Mouse (Mus musculus) left cerebral cortex, adult 9 months (tissue): ENCODE data around the gene Olfr283.
"Not testable (repeated sequence)": the region's sequence is repeated elsewhere in the genome, so short reads cannot be mapped to it uniquely, and the experiment has no call there.

Experiments
- DNase-seq, 2 experiments: peaks; one replicate each; pipeline ENCODE4 v3.0.0; 2022; ENCODE audit warnings: low spot score in 2 of 2

The Olfr283 gene

DNA sequence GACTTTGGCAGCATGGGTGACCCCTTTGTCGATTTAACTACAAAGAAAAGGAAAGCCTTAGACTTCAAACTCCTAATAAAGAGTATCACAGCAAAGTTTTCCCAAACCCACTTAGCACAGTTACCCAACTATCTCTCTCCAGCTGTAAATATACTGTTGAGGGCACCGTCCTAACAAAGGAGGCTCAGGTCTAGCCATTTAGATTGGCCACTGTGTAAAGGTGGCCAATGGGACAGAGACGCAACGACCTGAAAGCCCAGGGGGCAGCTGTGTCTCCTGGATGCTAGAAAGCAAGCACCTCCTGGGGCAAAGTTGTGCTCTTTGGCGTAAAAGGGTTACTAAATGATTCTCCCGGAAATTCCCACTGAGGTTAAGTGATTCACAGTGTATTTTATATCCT is at the start of gene Olfr283:
TSS of gene Olfr283 (minus strand) at position 101 of the 400 bp plus-strand sequence.
- no peak for DNase-seq

- no peak for DNase-seq
These were observed 44.4 kb upstream of the Olfr283 start for GRCm38 (mm10) chr15:98425188-98425587.

DNA sequence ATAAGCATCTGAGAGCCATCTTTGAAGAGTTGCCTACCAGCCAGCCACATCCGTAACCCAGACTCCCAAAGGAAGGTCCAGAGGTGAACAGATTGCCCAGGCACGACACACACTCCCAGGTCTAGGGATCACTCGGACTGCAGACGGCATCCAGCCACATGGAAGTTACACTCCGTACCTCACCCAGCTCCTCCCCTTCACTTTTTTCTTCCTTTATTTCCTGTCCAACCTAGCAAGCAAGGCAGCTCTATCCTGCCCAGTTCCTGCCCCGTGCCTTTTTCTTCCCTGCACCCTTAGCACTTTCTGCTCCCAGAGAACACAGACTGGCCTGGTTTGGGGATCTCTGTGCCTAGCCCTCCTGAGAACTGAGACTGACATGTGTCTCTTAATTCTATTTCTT is 44.0 kb upstream of the Olfr283 start:
- no peak for DNase-seq

- DNase-seq: no peak
These were observed 43.6 kb upstream of the Olfr283 start for GRCm38 (mm10) chr15:98424326-98424725.

DNA sequence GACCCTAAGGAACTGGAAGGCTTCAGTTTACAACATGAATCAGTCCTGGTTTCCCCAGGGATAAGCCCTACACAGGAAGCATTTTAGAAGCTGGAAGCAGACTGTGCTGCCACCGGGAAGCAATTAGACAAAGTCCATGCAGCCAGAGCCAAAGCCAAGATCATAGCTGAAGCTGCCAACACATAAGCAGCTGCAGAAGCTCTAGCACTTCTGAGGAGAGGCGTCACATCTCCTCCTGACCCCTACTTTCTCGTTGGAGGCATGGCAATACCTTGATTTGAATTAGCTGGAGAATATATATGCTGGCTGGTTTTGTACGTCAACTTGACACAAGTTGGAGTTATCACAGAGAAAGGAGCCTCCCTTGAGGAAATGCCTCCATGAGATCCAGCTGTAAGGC is 40.2 kb upstream of the Olfr283 start:
- no peak for DNase-seq

- no peak for DNase-seq
These were observed 37.4 kb upstream of the Olfr283 start for GRCm38 (mm10) chr15:98418096-98418495.

DNA sequence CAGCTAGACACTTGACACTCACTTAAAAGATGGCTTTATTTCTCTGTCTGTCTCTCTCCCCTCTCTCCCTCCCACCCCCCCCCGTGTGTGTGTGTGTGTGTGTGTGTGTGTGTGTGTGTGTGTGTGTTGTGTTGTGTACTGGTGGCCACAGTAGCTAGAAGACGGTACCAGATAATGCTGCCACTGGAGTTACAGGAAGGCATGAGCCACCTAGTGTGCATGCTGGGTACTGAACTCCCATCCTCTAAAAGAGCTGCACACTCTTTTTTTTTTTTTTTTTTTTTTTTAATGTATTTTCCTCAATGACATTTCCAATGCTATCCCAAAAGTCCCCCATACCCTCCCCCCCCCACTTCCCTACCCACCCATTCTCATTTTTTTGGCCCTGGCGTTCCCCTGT is 36.5 kb upstream of the Olfr283 start:
- DNase-seq: not testable (repeated sequence)

- DNase-seq: not testable (repeated sequence)
These were observed 36.1 kb upstream of the Olfr283 start for GRCm38 (mm10) chr15:98416802-98417201.

GRCm38 (mm10) chr15:98415996-98416395 is 35.2 kb upstream of the Olfr283 start:
- no peak for DNase-seq

GRCm38 (mm10) chr15:98410249-98410648 is 29.5 kb upstream of the Olfr283 start:
- DNase-seq: no peak

GRCm38 (mm10) chr15:98409635-98410034 is 28.9 kb upstream of the Olfr283 start:
- no peak for DNase-seq

DNA sequence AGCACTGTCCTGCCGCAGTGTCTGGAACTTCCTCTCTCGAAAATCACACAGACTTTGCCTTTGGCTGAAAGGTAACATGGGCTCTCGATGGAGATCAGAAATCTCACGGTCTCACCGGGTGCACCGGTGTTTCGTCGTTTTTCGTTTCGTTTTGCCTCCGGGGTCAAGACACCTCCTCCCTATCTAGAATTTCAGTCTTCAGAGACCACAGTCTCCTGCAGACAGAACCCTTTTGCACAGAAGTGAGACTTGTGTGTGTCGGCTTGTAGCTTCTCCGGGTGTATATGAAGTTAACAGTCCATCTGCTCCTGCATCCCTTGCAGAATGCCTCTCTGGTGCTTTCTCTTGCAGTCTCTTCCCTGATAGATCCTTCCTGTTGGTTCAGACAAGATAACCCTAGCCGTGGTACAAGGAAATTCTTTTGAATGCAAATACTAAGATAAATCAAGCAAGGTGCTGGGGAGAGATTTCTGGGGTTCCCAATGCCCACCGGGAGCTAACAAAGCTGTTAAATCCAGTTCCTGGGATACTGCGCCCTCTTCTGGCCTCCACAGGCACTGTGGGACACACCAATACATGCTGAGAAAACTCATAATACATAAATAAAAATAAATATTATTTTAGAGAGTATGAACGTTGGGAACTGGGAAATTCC is 27.8 kb upstream of the Olfr283 start:
- peak in 1 of 2 experiments; percentile 17 for DNase-seq

- DNase-seq: no peak
These were observed 21.6 kb upstream of the Olfr283 start for GRCm38 (mm10) chr15:98402356-98402755.

DNA sequence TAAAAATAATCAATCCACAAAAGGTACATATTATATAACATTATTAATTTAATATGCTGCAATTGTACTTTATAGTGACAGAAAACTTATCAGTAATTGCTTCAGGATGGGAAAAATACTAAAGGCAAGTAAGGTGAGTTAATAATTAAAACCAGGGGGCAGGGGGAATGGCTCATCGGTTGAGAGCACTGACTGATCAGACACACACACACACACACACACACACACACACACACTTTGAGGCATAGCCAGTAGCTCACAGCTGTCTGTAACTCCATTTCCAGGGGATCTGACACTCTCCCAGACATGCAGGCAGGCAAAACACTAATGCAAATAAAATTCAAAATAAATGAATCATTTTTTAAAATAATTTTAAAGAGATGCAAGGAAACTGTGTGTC is 16.4 kb upstream of the Olfr283 start:
- no peak for DNase-seq

DNA sequence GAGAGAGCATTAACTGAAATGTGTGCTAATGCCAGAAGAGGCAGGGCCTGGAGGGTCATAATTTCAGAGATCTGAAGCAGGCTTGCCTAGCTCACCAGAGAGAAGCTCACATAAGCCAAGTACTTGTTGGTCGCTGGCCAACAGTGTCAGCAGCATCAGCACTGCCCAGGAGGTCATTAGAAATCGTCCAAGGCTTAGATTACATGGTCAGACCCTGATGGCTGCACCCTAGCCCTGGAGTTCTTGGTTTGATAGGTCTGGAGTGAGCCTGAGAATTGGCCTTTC is 11.1 kb upstream of the Olfr283 start:
- no peak for DNase-seq

DNA sequence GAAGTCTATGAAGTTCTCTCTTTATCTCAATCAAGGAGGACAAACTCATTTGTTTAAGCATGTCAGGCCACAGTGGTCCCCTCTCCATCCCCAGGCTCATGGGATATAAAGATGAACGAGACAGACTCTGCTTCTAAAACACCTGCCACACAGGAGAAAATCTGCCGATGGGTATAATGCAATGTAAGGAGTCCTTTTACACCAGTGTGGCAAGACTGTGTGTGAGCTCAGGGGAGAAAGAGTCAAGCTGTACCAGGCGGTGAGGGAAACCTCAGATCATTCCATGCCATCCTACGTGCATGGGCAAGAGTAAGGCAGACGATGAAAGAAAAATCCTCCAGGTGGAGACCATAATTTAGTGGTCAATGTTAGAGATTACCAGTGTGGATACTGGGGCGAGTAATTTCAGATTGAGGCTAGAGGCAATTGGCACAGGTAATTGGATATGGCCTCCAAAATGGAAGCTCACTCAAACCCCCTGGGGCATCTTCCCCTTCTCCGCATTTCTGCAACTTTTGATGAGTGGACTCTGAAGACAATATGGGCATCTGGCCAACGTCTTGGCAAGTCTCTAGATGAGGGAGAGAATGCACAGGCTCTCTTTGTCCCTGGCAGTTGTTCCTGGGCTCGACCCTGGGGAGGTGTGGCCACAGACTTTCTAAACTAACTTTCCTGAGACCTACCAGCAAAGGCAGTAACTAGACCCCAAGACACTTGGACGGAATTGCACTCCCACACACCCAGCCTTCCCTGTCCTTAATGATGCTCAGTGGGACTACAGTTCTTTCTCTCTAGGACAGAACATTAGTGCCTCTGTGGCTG is 10.5 kb upstream of the Olfr283 start:
- DNase-seq: no peak

DNA sequence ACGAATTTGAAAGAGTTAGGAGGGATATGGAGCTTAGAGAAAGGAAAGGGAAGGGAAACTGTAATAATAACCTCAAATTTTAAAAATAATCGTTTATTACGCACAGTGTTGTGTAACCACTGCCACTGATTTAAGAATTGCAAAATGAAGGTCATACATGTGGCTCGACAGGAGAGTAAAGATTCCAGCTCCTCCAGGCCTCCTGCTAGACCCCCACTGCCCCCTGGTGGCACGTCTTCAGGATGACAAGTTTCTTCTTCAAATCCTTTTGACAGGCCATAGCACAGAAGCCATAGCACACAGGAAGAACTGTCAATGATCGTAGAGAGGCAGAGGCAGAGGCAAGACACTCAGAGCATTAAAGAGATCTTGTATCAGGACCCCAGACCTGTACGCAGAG is 9.1 kb upstream of the Olfr283 start:
- DNase-seq: peak; percentile 10 to 72

DNA sequence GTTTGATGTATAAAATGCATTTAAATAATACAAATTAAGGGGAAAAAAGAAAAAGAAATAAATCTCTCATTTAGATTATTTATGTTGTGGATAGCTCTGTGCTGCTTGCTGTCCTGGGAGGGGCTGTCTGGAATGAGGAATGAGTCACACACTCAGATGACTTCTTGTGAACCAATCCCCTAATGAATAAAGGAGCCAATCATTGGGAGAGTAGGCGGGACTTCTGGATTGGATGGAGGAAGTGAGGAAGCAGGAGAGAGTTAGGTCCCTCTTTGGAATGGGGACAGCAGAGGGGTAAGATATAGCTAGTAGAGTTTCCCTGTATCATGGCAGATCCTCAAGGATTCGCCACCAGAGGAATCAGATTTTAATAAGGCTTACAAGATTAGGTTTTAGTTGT is 6.9 kb upstream of the Olfr283 start:
- no peak for DNase-seq

DNA sequence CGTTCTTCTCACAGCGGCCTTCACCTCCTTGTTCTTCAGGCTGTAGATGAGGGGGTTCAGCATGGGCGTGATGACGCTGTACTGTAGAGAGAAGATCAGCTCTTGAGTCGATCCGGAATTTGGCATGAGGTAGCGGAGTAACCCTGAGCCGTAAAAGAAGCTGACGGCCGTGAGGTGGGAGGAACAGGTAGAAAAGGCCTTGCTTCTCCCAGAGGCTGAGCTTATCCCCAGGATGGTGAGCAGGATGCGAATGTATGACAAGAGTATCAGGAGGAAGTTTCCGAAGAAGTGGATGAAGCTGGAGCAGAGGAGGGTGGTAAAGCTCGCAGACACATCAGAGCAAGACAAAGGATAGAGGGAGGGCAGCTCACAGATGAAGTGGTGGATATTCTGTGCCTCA is 2.5 kb downstream of the Olfr283 start:
- no peak for DNase-seq

DNA sequence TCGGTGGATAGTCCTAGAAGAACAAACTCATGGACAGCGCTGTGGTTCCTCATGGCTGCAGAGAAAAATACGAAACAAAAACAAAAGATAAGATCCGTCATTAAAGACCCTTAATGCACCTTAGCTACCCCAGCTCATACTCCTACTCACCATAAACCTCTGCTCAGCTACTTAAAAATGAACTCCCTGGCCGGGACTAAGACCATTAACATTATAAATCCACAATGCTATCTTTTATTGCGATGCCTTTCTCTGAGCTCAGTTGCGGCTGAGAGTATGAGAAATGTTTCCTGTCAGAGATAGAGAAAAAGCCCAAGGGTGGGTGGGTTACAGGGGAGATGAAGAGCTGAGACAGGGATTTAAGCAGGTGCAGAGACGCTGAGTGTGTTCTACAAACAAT is 39.9 kb downstream of the Olfr283 start, which contains the start of gene Olfr284:
TSS of gene Olfr284 (minus strand) at position 101 of the 400 bp plus-strand sequence.
- DNase-seq: no peak
